Mouse (Mus musculus) stomach, embryonic 15.5 days (tissue): Measurements from ENCODE around the gene Scnn1a. TPM values are rescaled to one million over a fixed set of nuclear protein-coding genes. Genes with fewer than 3 reads are reported as not detected.
A peak's percentile ranks its signal among the peaks of the same experiment; 100 is the strongest.

Experiments
- ATAC-seq: fragments of 200-750 bp; cut with Nextera tagmentation; 2 replicates; pipeline ENCODE4 v1.8.0; 2017; ENCODE audit warnings: low read depth, moderate number of reproducible peaks, moderate TSS enrichment; ENCODE audit not compliant: insufficient read depth, low FRiP score
- H3K27ac ChIP-seq: fragments of 300-500 bp; sonication (generic); 2 replicates; pipeline ENCODE4 v1.5.1; 2015; ENCODE audit warnings: mild to moderate bottlenecking, inconsistent platforms
- H3K27me3 ChIP-seq: fragments of 300-500 bp; sonication (generic); replicated peaks from 2 replicates; pipeline ENCODE4 v1.6.1; 2015; ENCODE audit warnings: inconsistent platforms
- H3K36me3 ChIP-seq: fragments of 300-500 bp; sonication (generic); 2 replicates; pipeline ENCODE4 v1.6.1; 2015; ENCODE audit warnings: inconsistent platforms
- H3K4me1 ChIP-seq: fragments of 300-500 bp; sonication (generic); 2 replicates; pipeline ENCODE4 v1.6.1; 2015; ENCODE audit warnings: inconsistent platforms
- H3K4me2 ChIP-seq: fragments of 300-500 bp; sonication (generic); 2 replicates; pipeline ENCODE4 v1.6.1; 2015; ENCODE audit warnings: mild to moderate bottlenecking, inconsistent platforms
- H3K4me3 ChIP-seq: fragments of 300-500 bp; sonication (generic); replicated peaks from 2 replicates; pipeline ENCODE4 v1.5.1; 2015; ENCODE audit warnings: inconsistent platforms
- H3K9ac ChIP-seq: fragments of 300-500 bp; sonication (generic); 2 replicates; pipeline ENCODE4 v1.6.1; 2015; ENCODE audit warnings: inconsistent platforms
- H3K9me3 ChIP-seq: fragments of 300-500 bp; sonication (generic); 2 replicates; pipeline ENCODE4 v1.6.1; 2016; ENCODE audit warnings: inconsistent platforms
- WGBS: fragments of 180-500 bp; shearing (Covaris S2); methylation state at CpG from one replicate; pipeline ENCODE4 v1.1.7; 2015; 5-methylcytosine and 5-hydroxymethylcytosine counted together
- polyA plus RNA-seq: library from polyadenylated mRNA; unstranded; fragments of >200 nt; fragmentation: Nextera tagmentation; extraction: Ambion mirVana; gene quantifications from 2 replicates; pipeline ENCODE4 v1.2.1, GENCODE M21; 2015

Scnn1a gene
- polyA plus RNA-seq, 1 experiment from 2014 or later = 3.8 TPM

DNA sequence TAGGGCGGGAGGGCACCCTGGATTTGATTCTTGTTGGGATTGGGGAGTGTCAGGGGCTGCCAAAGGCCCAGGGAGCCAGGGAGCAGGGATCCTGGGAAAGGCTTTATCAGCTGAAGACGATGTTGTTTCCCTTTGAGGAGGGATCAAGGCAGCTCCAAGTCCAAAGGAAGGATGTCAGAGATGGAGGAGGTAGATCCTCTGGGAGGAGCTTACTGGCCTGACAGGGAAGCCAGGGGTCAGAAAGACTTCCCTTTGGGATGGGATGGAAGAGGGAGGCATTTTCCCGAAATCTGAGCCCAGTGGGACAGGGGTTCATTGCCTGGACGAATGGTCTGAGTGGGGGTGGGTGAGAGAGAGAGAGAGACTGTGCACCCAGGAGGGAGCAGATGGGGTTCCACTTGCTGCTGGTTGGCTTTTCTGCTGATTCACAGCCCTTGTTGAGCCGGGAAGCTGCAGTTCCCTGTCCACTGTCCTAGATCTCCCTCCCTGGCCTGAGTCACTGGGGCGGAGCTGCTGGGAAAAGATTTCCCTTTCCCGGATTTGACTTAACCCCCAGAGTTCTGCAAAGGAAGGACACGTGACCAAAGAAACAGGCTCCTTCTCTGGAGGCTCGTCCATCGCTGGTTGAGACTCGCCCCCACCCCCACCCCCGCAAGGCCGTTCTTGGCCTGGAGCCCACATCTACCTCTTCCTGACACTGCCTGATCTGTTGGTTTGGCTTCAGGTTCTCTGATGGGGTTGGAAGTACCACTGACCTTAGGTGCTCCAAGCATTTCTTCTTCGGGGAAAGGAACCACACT, 34.1 kb downstream of the Scnn1a start:
- Histone ChIP-seq H3K9me3 (no peaks in the 10 kb centered on the region), H3K9ac (no peak overlapping the region), H3K27me3 (no peaks in the 10 kb centered on the region), H3K4me1 (peaks cover 59% of the 10 kb centered on the region), H3K4me2 (peak overlapping the region; percentile 41), H3K27ac (peak overlapping the region; percentile 70), H3K4me3 (0 out of 2 replicates have a peak overlapping the region, but pooled peaks have one; percentile 8), H3K36me3 (peaks cover 23% of the 10 kb centered on the region)
- 0 out of 2 replicates have a peak, but pooled peaks have one; percentile 36 for ATAC-seq
- 9% methylated on average over 14 of the region's 14 CpGs for WGBS

DNA sequence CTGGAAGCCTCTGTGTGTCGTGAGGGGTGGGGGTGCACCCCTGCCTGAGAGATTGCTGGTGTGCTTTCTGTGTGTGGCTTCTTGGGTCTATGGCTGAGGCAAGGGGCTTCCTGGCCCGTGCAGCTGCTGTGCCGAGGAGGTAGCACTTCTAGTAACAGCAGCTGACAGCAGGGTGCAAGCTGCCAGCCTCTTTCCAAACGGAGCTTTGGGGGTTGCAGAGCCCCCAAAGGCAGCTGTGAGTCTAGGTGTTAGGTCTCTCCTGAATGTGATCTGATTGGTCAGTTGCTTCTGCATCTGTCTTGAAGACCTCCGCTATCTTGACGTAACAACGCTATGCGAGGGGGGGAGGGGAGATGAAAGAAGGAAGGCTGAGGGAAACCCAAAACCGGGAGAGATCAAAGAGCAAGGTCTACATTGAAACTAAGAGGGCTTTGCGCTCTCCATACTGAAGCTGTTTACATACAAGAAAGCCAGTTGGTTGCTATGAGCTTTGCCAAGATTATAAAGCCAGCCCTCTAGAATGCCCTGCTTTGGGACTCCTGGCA, 34.8 kb downstream of the Scnn1a start:
- peaks cover 59% of the 10 kb centered on the region for H3K4me1 ChIP-seq
- 0 out of 2 replicates have a peak overlapping the region, but pooled peaks have one; percentile 70 for H3K27ac ChIP-seq
- no peak for ATAC-seq
- peaks cover 23% of the 10 kb centered on the region for H3K36me3 ChIP-seq
- no peaks in the 10 kb centered on the region for H3K27me3 ChIP-seq
- WGBS = 9% methylated on average over 10 of the region's 10 CpGs
- no peak overlapping the region for H3K9ac ChIP-seq
- H3K4me3 ChIP-seq = 0 out of 2 replicates have a peak overlapping the region, but pooled peaks have one; percentile 6
- peak overlapping the region; percentile 41 for H3K4me2 ChIP-seq
- no peaks in the 10 kb centered on the region for H3K9me3 ChIP-seq

DNA sequence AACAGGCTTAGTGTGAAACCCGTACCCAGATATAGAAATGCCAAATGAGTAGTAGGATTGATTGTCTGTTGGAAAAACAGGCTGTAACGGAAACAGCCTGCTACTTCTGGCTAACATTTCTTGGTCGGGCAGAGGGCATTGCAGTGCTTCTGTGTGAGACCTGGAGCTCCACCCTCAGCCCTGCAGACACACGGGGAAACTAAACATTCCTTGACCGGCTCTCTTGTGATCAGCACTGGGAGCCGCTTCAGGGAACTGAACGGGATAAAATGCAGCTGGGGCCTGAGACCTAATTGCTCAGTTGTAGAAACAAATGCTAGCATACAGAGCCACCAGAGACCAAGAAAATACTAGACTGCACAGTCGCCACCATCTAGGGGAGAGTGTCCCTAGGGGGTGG, 35.8 kb downstream of the Scnn1a start:
- Histone ChIP-seq H3K27ac (0 out of 2 replicates have a peak overlapping the region, but pooled peaks have one; percentile 26), H3K4me1 (peaks cover 56% of the 10 kb centered on the region)
- WGBS = 17% methylated on average over 8 of the region's 8 CpGs

DNA sequence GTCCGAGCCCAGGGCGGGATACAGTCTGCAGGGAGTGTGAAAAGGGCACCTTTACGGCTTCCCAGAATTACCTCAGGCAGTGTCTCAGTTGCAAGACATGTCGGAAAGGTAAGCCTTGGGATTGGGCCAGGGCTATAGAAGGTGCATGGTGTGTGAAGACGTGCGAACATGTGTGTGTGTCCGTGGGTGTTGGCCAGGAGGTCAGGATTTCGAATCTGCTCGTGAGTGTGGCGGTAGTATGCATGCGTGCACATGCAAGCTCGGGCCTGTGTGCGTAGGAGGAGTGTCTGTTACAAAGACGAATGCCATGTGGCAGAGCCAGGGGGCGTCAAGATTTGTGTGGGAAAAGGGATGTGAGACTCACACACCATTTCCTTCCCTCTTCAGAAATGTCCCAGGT, 36.9 kb downstream of the Scnn1a start:
- Histone ChIP-seq H3K4me1 (peaks cover 51% of the 10 kb centered on the region), H3K27me3 (no peaks in the 10 kb centered on the region), H3K36me3 (peaks cover 29% of the 10 kb centered on the region), H3K27ac (no peak overlapping the region), H3K4me3 (no peak overlapping the region), H3K9ac (no peak overlapping the region), H3K9me3 (no peaks in the 10 kb centered on the region), H3K4me2 (no peak overlapping the region)
- 84% methylated on average over 15 of the region's 15 CpGs for WGBS
- no peak for ATAC-seq

More for the DNA sequence above, 35.8 kb downstream of the Scnn1a start:
- Histone ChIP-seq H3K9ac (no peak overlapping the region), H3K36me3 (peaks cover 25% of the 10 kb centered on the region), H3K9me3 (no peaks in the 10 kb centered on the region), H3K27me3 (no peaks in the 10 kb centered on the region), H3K4me2 (no peak overlapping the region), H3K4me3 (no peak overlapping the region)
- no peak for ATAC-seq

DNA sequence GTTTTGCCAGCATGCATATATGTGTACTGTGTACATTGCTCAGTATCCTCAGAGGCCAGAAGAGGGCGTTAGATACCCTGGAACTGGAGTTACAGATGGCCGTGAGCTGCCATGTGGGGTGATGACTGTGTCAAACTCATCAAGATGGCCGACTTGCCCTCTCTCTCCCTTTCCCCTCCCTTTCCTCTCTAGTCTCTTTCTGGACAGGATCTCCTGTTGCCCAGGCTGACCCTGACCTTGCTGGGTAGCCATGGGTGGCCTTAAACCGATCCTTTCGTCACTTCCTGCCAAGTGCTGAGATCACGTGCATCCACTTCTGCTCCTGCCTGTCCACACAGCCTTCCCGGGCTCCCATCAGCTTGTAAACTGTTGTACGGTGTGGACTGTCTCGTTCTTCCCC, 39.5 kb downstream of the Scnn1a start:
- Histone ChIP-seq H3K27ac (no peak overlapping the region), H3K9me3 (no peaks in the 10 kb centered on the region), H3K4me3 (no peak overlapping the region), H3K4me1 (peaks cover 44% of the 10 kb centered on the region), H3K4me2 (no peak overlapping the region), H3K36me3 (peaks cover 29% of the 10 kb centered on the region), H3K9ac (no peak overlapping the region), H3K27me3 (no peaks in the 10 kb centered on the region)
- WGBS = 49% methylated on average over 9 of the region's 9 CpGs
- ATAC-seq = no peak

DNA sequence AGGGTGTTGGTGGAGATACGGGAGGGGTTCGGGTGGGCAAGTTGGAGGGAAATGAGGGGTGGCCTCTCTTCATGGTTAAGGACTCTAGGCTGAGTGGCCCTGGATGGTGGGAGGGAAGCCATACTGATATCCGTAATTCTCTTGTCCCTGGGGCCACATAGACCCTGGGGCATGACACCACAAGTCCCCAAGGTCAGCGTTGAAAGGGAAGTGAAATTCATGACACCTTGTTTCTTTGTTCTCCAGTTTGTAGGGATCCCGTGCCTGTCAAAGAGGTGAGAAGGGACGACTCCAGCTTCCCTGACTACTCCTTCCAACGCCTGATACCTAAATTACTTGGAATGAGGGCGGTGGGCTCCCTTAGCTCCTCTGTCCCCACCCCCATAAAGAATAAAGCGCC, 40.4 kb downstream of the Scnn1a start:
- Histone ChIP-seq H3K9me3 (no peaks in the 10 kb centered on the region), H3K9ac (no peak overlapping the region), H3K4me3 (no peak overlapping the region), H3K4me2 (no peak overlapping the region), H3K36me3 (peaks cover 29% of the 10 kb centered on the region), H3K4me1 (peaks cover 36% of the 10 kb centered on the region), H3K27me3 (no peaks in the 10 kb centered on the region), H3K27ac (no peak overlapping the region)
- 81% methylated on average over 9 of the region's 9 CpGs for WGBS
- ATAC-seq = no peak

DNA sequence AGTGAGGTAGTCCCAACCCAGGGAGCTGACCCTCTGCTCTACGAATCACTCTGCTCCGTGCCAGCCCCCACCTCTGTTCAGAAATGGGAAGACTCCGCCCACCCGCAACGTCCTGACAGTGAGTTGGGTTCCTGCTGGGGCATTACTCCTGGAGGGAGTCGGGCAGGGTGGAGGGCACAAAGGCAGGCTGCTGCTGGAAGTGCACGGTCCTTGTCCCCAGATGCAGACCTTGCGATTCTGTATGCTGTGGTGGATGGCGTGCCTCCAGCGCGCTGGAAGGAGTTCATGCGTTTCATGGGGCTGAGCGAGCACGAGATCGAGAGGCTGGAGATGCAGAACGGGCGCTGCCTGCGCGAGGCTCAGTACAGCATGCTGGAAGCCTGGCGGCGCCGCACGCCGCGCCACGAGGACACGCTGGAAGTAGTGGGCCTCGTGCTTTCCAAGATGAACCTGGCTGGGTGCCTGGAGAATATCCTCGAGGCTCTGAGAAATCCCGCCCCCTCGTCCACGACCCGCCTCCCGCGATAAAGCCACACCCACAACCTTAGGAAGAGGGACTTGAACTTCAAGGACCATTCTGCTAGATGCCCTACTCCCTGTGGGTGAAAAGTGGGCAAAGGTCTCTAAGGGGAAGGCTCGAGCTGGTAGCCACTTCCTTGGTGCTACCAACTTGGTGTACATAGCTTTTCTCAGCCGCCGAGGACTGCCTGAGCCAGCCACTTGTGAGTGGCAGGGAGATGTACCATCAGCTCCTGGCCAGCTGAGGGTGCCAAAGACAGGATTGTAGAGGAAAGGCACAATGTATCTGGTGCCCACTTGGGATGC, 41.2 kb downstream of the Scnn1a start:
- Histone ChIP-seq H3K27me3 (no peaks in the 10 kb centered on the region), H3K9me3 (no peaks in the 10 kb centered on the region), H3K4me3 (no peak overlapping the region), H3K4me2 (no peak overlapping the region), H3K36me3 (peaks cover 29% of the 10 kb centered on the region), H3K4me1 (peaks cover 28% of the 10 kb centered on the region), H3K9ac (no peak overlapping the region), H3K27ac (no peak overlapping the region)
- no peak for ATAC-seq
- WGBS = 53% methylated on average over 38 of the region's 38 CpGs

DNA sequence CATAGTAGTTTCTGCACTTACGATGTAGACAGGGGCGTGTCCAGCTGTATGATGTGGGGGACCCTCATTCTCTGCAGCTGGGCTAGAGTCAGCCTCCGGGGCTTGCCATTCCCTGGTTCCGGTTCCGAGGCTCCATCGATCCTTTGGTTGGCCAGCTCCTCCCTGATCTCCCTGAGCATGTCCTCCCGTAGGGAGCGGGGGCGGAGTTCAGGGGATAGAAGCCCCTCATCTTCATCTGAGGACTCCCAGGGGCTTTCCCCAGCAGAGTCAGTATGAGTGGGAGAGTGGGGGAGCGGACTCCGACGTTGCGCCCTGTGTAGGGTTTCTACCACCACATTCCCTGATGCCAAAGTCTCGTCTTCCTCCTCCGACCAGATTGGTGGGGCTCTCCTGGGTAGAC, 42.6 kb downstream of the Scnn1a start:
- ATAC-seq = no peak
- Histone ChIP-seq H3K4me1 (peaks cover 31% of the 10 kb centered on the region), H3K4me3 (no peak overlapping the region), H3K27me3 (no peaks in the 10 kb centered on the region), H3K9ac (no peak overlapping the region), H3K9me3 (no peaks in the 10 kb centered on the region), H3K4me2 (peak overlapping the region; percentile 38), H3K27ac (no peak overlapping the region), H3K36me3 (peaks cover 19% of the 10 kb centered on the region)
- WGBS = 36% methylated on average over 15 of the region's 15 CpGs

DNA sequence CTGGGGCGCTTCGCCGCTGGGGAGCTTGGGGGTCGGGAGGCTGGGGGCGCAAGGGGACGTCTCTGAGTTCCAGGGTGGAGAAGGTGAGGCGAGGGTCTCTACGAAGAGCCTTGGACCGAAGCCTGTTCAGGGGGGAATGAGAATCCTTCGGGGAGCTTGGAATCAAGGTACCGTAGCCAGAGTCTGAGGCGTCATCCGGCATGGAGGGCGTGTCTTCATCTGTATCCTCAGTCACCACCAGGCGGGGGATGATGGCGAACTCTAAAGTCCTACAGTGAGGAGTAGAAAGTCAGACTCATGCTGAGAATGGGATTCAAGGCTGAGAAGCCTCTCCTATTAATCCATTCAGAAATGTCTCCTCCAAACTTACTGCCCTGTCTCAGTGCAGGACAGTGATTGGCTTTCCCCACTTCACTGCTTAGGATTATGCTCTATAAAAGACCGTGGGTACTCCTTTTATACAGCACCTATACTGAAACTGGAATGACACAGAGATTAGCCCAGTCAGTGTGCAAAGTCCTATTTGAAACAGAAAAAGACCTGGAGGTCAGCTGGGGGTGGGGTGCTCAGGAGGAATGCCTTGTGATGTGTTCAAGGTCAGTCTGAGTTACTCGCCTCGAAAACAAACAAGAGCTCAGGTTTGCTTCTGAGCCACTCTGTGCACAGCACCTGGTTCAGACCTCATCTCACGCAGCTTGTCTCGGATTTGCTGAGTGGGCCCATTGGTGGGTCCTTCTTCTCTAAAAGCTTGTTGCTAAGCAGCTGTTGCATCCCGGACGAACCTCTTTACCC, 43.2 kb downstream of the Scnn1a start:
- Histone ChIP-seq H3K4me3 (no peak overlapping the region), H3K4me2 (peak overlapping the region; percentile 38), H3K9me3 (no peaks in the 10 kb centered on the region), H3K27me3 (no peaks in the 10 kb centered on the region), H3K36me3 (peaks cover 15% of the 10 kb centered on the region), H3K4me1 (peaks cover 34% of the 10 kb centered on the region), H3K27ac (0 out of 2 replicates have a peak overlapping the region, but pooled peaks have one; percentile 6), H3K9ac (no peak overlapping the region)
- peak; percentile 45 for ATAC-seq
- WGBS = 26% methylated on average over 23 of the region's 23 CpGs

DNA sequence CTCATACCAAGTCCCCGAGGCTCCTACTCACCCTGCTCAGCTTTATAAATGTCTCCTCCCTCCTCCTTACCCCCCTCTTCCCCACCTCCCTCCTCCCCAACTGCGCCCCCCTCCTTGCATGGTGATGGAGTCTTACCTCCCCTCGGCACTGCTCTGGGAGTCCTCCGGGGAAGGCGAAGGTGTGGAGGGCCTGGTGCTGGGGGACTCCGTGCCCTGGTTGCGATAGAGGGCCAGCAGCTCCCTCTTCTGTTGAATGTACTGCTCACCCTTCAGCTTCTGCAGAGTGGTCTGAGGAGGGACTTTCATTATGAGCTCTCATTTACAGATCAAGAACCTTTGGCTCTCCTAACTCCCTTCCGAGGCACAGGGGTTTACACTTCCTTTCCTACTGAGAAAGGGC, 44.0 kb downstream of the Scnn1a start:
- H3K27ac ChIP-seq = 0 out of 2 replicates have a peak overlapping the region, but pooled peaks have one; percentile 6

DNA sequence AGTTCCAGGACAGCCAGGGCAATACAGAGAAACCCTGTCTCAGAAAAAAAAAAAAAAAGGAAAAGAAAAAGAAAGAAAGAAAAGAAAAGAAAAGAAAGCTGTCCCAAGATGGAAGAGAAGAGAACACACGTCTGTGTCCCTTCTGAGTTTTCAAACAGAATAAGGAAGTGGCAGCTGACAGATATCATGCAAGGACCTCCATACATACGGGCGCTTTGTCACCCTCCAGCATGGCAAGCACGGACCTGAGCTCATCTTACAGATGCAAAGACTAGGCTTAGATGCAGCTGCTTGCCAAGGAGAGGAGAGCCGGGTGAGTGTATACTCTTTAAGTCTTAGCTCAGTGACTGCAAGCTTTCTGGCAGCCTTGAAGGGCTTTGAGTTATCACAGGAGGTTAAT, 45.1 kb downstream of the Scnn1a start:
- H3K4me2 ChIP-seq = no peak overlapping the region
- H3K27ac ChIP-seq = no peak overlapping the region
- ATAC-seq = no peak
- no peak overlapping the region for H3K4me3 ChIP-seq
- peaks cover 7% of the 10 kb centered on the region; the same call in 1 of the 2 replicates for H3K36me3 ChIP-seq
- H3K27me3 ChIP-seq = no peaks in the 10 kb centered on the region
- no peaks in the 10 kb centered on the region for H3K9me3 ChIP-seq
- H3K4me1 ChIP-seq = peaks cover 40% of the 10 kb centered on the region
- H3K9ac ChIP-seq = no peak overlapping the region
- 74% methylated on average over 5 of the region's 5 CpGs for WGBS

More for the DNA sequence above, 44.0 kb downstream of the Scnn1a start:
- WGBS = 6% methylated on average over 8 of the region's 8 CpGs
- Histone ChIP-seq H3K4me3 (no peak overlapping the region), H3K4me2 (peak overlapping the region; percentile 4; the same call in 1 of the 2 replicates), H3K9me3 (no peaks in the 10 kb centered on the region), H3K27me3 (no peaks in the 10 kb centered on the region), H3K4me1 (peaks cover 40% of the 10 kb centered on the region), H3K9ac (no peak overlapping the region), H3K36me3 (peaks cover 7% of the 10 kb centered on the region)
- ATAC-seq = no peak
